Mouse (Mus musculus): ENCODE measurements around the gene Slc5a10. TPM values are rescaled to one million over a fixed set of nuclear protein-coding genes. Genes with fewer than 3 reads are reported as not detected.

The Slc5a10 gene
- polyA plus RNA-seq, 1 experiment from 2014 or later: 0.13 TPM

GRCm38 (mm10) chr11:61625136-61625535 is 95.5 kb downstream of the Slc5a10 start:
- Histone ChIP-seq H3K4me3 (ENCODE audit: low read depth, low read length) (no peak overlapping the region), H3K36me3 (ENCODE audit: control insufficient read depth, insufficient read depth) (no peaks in the 10 kb centered on the region), H3K9ac (ENCODE audit: low read depth, low read length) (no peak overlapping the region), H3K27me3 (replicated peaks; ENCODE audit: control insufficient read depth, insufficient read depth, low read length) (no peaks in the 10 kb centered on the region), H3K9me3 (ENCODE audit: control insufficient read depth) (no peaks in the 10 kb centered on the region), H3K4me2 (replicated peaks; ENCODE audit: low read depth) (no peak overlapping the region), H3K27ac (ENCODE audit: low read depth, low read length) (no peak overlapping the region), H3K4me1 (replicated peaks; ENCODE audit: control insufficient read depth, insufficient read depth, low read length) (no peaks in the 10 kb centered on the region)
- no peak for ATAC-seq
- 75% methylated on average over 7 of the region's 7 CpGs for WGBS
- no peak for TF ChIP-seq CTCF (IDR thresholded peaks at IDR 0.05; ENCODE audit: low read depth)

Other genes starting within 250 kb of the Slc5a10 start
- 78.2 and 97.0 TPM in 2 replicates for gene Mfap4, start 235.4 kb downstream of the Slc5a10 start, polyA plus RNA-seq (2015; fragmentation: Nextera tagmentation; extraction: Ambion mirVana)
- 14.5 and 16.2 TPM in 2 replicates for gene Mapk7, start 226.4 kb downstream of the Slc5a10 start, polyA plus RNA-seq (2015; fragmentation: Nextera tagmentation; extraction: Ambion mirVana)
- 6.1 TPM in 2 replicates for gene B9d1, start 215.7 kb downstream of the Slc5a10 start, polyA plus RNA-seq (2015; fragmentation: Nextera tagmentation; extraction: Ambion mirVana)
- 13.5 and 14.4 TPM in 2 replicates for gene Epn2, start 141.1 kb downstream of the Slc5a10 start, polyA plus RNA-seq (2015; fragmentation: Nextera tagmentation; extraction: Ambion mirVana)
- 3.7 and 3.9 TPM in 2 replicates for gene Grap, start 67.6 kb downstream of the Slc5a10 start, polyA plus RNA-seq (2015; fragmentation: Nextera tagmentation; extraction: Ambion mirVana)
- gene Fam83g, start 36.7 kb downstream of the Slc5a10 start, polyA plus RNA-seq (2015; fragmentation: Nextera tagmentation; extraction: Ambion mirVana): 20.7 and 21.9 TPM in 2 replicates
- gene Prpsap2, start 41.3 kb upstream of the Slc5a10 start, polyA plus RNA-seq (2015; fragmentation: Nextera tagmentation; extraction: Ambion mirVana): 15.1 and 16.8 TPM in 2 replicates
- 5.2 and 5.3 TPM in 2 replicates for gene Ulk2, start 134.2 kb upstream of the Slc5a10 start, polyA plus RNA-seq (2015; fragmentation: Nextera tagmentation; extraction: Ambion mirVana)
- gene Akap10, start 209.4 kb upstream of the Slc5a10 start, polyA plus RNA-seq (2015; fragmentation: Nextera tagmentation; extraction: Ambion mirVana): 6.8 and 8.5 TPM in 2 replicates
- gene Specc1, start 235.9 kb upstream of the Slc5a10 start, polyA plus RNA-seq (2015; fragmentation: Nextera tagmentation; extraction: Ambion mirVana): 10.3 and 11.1 TPM in 2 replicates